Mouse (Mus musculus): Measurements from ENCODE around the gene Cradd. TPM values are rescaled to one million over a fixed set of nuclear protein-coding genes. Genes with fewer than 3 reads are reported as not detected.

Gene Cradd
- polyA plus RNA-seq, 1 experiment from 2014 or later = 8.7 TPM

DNA sequence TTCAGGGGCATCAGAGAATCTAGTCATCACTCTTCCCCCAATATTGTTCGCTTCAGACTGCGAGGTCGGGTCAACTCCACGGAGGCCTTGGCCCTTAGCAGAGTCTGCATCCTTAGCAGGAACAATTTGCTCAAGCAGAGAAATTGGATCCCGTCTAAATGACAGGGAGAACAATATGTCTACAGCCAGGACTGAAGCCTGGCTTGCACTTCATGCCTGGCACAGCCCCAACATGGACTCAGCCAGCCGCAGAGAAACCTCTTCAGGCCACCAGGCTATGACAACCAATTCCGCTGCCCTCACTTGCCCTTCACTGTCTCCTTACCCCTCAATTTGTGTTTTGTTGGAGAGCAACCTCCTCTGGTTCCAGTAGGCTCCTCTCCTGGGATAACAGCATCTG, 123.6 kb downstream of the Cradd start:
- Histone ChIP-seq H3K4me2 (ENCODE audit: low read length) (no peak overlapping the region), H3K27me3 (replicated peaks; ENCODE audit: control insufficient read depth, insufficient read depth, low read length) (no peaks in the 10 kb centered on the region), H3K4me1 (ENCODE audit: control insufficient read depth, insufficient read depth, low read depth, low read length) (no peaks in the 10 kb centered on the region; the same call in 1 of the 2 replicates), H3K27ac (ENCODE audit: low read depth, low read length) (no peak overlapping the region), H3K36me3 (ENCODE audit: control insufficient read depth, insufficient read depth, low read length) (no peaks in the 10 kb centered on the region), H3K9me3 (ENCODE audit: control insufficient read depth, low read length) (no peaks in the 10 kb centered on the region), H3K9ac (ENCODE audit: low read depth, low read length) (no peak overlapping the region), H3K4me3 (ENCODE audit: low read length) (no peak overlapping the region)
- 36% methylated on average over 7 of the region's 7 CpGs for WGBS
- no peak; the same call in 1 of the 2 replicates for ATAC-seq

DNA sequence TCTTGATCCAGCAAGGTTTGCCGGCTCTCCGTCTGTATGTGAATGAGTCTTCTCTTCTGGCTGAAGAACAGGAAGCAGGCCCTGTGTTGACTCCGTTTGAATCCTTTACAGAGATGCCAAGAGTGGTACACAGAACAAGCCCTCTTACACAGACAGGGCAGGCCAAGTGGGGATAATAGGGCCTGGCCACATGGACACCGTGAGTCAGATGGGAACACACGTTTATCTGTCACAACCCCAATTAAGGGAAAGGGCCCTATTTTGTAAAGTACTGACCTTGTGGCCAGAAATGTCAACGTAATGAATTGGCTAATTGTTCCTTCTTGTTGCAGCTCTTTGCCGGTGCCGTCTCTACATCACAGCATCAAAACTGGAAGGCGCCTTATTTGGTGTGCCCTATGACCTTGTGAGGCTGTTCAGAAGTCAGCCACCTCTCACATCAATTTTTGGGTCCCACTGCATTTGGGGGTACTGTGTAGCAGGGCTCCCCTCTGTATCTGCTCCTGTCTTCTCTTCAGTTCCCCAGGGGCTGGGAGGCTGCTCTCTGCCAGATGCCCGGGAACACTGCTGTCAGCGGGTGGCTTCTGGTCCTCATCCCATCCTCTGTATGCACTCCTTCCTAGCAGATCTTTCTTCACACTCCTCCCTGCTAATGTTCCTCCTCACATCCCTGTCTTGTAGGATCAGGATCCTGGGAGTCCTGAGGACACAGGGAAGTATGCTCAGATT, 124.2 kb downstream of the Cradd start:
- Histone ChIP-seq H3K27ac (ENCODE audit: low read depth, low read length) (no peak overlapping the region), H3K4me3 (ENCODE audit: low read length) (no peak overlapping the region), H3K9me3 (ENCODE audit: control insufficient read depth, low read length) (no peaks in the 10 kb centered on the region), H3K27me3 (replicated peaks; ENCODE audit: control insufficient read depth, insufficient read depth, low read length) (no peaks in the 10 kb centered on the region), H3K9ac (ENCODE audit: low read depth, low read length) (no peak overlapping the region), H3K4me1 (ENCODE audit: control insufficient read depth, insufficient read depth, low read depth, low read length) (no peaks in the 10 kb centered on the region; the same call in 1 of the 2 replicates), H3K4me2 (ENCODE audit: low read length) (no peak overlapping the region), H3K36me3 (ENCODE audit: control insufficient read depth, insufficient read depth, low read length) (no peaks in the 10 kb centered on the region)
- ATAC-seq = peak; percentile 85
- WGBS = 46% methylated on average over 11 of the region's 11 CpGs

- Histone ChIP-seq H3K4me3 (ENCODE audit: low read length) (no peak overlapping the region), H3K4me1 (ENCODE audit: control insufficient read depth, insufficient read depth, low read depth, low read length) (no peaks in the 10 kb centered on the region; the same call in 1 of the 2 replicates), H3K4me2 (ENCODE audit: low read length) (no peak overlapping the region), H3K9me3 (ENCODE audit: control insufficient read depth, low read length) (no peaks in the 10 kb centered on the region), H3K27me3 (replicated peaks; ENCODE audit: control insufficient read depth, insufficient read depth, low read length) (no peaks in the 10 kb centered on the region), H3K36me3 (ENCODE audit: control insufficient read depth, insufficient read depth, low read length) (no peaks in the 10 kb centered on the region), H3K27ac (ENCODE audit: low read depth, low read length) (no peak overlapping the region), H3K9ac (ENCODE audit: low read depth, low read length) (no peak overlapping the region)
- no peak for ATAC-seq
- 82% methylated on average over 8 of the region's 8 CpGs for WGBS
Measured at GRCm38 (mm10) chr10:95197377-95197776, 126.6 kb downstream of the Cradd start.

- Histone ChIP-seq H3K27me3 (replicated peaks; ENCODE audit: control insufficient read depth, insufficient read depth, low read length) (no peaks in the 10 kb centered on the region), H3K36me3 (ENCODE audit: control insufficient read depth, insufficient read depth, low read length) (no peaks in the 10 kb centered on the region), H3K4me2 (ENCODE audit: low read length) (no peak overlapping the region), H3K4me3 (ENCODE audit: low read length) (no peak overlapping the region), H3K9ac (ENCODE audit: low read depth, low read length) (no peak overlapping the region), H3K4me1 (ENCODE audit: control insufficient read depth, insufficient read depth, low read depth, low read length) (no peaks in the 10 kb centered on the region; the same call in 1 of the 2 replicates), H3K27ac (ENCODE audit: low read depth, low read length) (no peak overlapping the region), H3K9me3 (ENCODE audit: control insufficient read depth, low read length) (no peaks in the 10 kb centered on the region)
- ATAC-seq = no peak
- WGBS = 94% methylated on average over 5 of the region's 5 CpGs
Measured at GRCm38 (mm10) chr10:95195719-95196118, 128.2 kb downstream of the Cradd start.

- Histone ChIP-seq H3K4me1 (ENCODE audit: control insufficient read depth, insufficient read depth, low read depth, low read length) (no peaks in the 10 kb centered on the region), H3K27ac (ENCODE audit: low read depth, low read length) (no peak overlapping the region), H3K27me3 (replicated peaks; ENCODE audit: control insufficient read depth, insufficient read depth, low read length) (no peaks in the 10 kb centered on the region), H3K4me3 (ENCODE audit: low read length) (no peak overlapping the region), H3K9me3 (ENCODE audit: control insufficient read depth, low read length) (no peaks in the 10 kb centered on the region), H3K9ac (ENCODE audit: low read depth, low read length) (no peak overlapping the region), H3K36me3 (ENCODE audit: control insufficient read depth, insufficient read depth, low read length) (no peaks in the 10 kb centered on the region), H3K4me2 (ENCODE audit: low read length) (no peak overlapping the region)
- no peak for ATAC-seq
- WGBS = 87% methylated on average over 4 of the region's 4 CpGs
Measured at GRCm38 (mm10) chr10:95194776-95195175, 129.2 kb downstream of the Cradd start.

DNA sequence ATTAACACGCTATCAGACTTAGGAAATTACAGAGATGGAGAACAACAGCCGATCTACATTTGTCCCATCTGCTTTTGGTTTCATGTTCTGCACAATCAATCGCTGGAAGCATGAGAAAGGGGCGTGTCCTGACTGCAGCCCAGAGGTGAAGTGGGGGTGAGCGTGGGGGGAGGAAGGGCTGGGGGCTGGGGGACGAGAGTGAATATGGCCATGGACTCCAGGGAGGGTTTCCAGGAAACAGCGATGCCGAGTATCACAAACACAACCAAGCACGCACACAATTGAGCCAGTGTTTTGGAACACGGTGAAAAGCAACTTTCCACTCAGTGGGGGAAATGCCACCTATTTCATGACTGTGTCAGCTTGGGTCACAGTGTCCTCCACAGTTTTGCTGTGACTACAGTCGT, 130.1 kb downstream of the Cradd start:
- WGBS = 48% methylated on average over 11 of the region's 11 CpGs
- H3K4me2 ChIP-seq (ENCODE audit: low read length) = no peak overlapping the region

GRCm38 (mm10) chr10:95191881-95192280, 132.1 kb downstream of the Cradd start:
- Histone ChIP-seq H3K36me3 (ENCODE audit: control insufficient read depth, insufficient read depth, low read length) (no peaks in the 10 kb centered on the region), H3K27me3 (replicated peaks; ENCODE audit: control insufficient read depth, insufficient read depth, low read length) (no peaks in the 10 kb centered on the region), H3K27ac (ENCODE audit: low read depth, low read length) (no peak overlapping the region), H3K9ac (ENCODE audit: low read depth, low read length) (no peak overlapping the region), H3K4me2 (ENCODE audit: low read length) (no peak overlapping the region), H3K9me3 (ENCODE audit: control insufficient read depth, low read length) (no peaks in the 10 kb centered on the region), H3K4me3 (ENCODE audit: low read length) (no peak overlapping the region), H3K4me1 (ENCODE audit: control insufficient read depth, insufficient read depth, low read depth, low read length) (no peaks in the 10 kb centered on the region)
- WGBS = 73% methylated on average over 3 of the region's 3 CpGs
- no peak for ATAC-seq

More for the DNA sequence above, 130.1 kb downstream of the Cradd start:
- H3K9me3 ChIP-seq (ENCODE audit: control insufficient read depth, low read length) = no peaks in the 10 kb centered on the region
- H3K27me3 ChIP-seq (replicated peaks; ENCODE audit: control insufficient read depth, insufficient read depth, low read length) = no peaks in the 10 kb centered on the region
- no peak overlapping the region for H3K9ac ChIP-seq (ENCODE audit: low read depth, low read length)
- H3K36me3 ChIP-seq (ENCODE audit: control insufficient read depth, insufficient read depth, low read length) = no peaks in the 10 kb centered on the region
- ATAC-seq = no peak
- H3K27ac ChIP-seq (ENCODE audit: low read depth, low read length) = no peak overlapping the region
- H3K4me3 ChIP-seq (ENCODE audit: low read length) = no peak overlapping the region
- H3K4me1 ChIP-seq (ENCODE audit: control insufficient read depth, insufficient read depth, low read depth, low read length) = no peaks in the 10 kb centered on the region

DNA sequence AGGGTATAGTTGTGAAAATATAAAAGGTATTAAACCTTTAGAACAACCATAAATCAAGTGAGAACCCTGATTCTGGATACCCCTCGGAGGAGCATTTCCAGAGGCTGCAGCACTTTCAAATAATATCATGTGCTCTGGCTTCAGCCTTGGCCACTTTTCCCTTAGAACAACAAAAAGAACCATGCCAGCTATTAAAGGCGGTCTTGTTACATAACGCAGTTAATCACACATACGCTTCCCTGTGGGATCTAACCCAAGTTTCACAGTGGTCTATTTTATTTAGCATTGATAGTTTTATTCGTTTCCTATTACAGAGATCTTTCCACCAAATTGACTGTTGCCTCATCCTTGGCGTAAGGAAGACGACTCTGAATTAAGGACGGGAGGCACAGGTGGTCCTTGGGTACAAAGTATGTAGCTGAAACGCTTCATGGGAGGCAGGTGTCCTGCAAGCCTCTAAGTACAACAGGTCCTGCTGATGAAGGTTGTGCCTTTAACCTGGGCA, 132.7 kb downstream of the Cradd start:
- Histone ChIP-seq H3K36me3 (ENCODE audit: control insufficient read depth, insufficient read depth, low read length) (no peaks in the 10 kb centered on the region), H3K9me3 (ENCODE audit: control insufficient read depth, low read length) (no peaks in the 10 kb centered on the region), H3K9ac (ENCODE audit: low read depth, low read length) (no peak overlapping the region), H3K4me2 (ENCODE audit: low read length) (no peak overlapping the region), H3K27me3 (replicated peaks; ENCODE audit: control insufficient read depth, insufficient read depth, low read length) (no peaks in the 10 kb centered on the region), H3K4me1 (ENCODE audit: control insufficient read depth, insufficient read depth, low read depth, low read length) (no peaks in the 10 kb centered on the region), H3K4me3 (ENCODE audit: low read length) (no peak overlapping the region), H3K27ac (ENCODE audit: low read depth, low read length) (no peak overlapping the region)
- no peak for ATAC-seq
- 87% methylated on average over 9 of the region's 9 CpGs for WGBS

- Histone ChIP-seq H3K36me3 (ENCODE audit: control insufficient read depth, insufficient read depth, low read length) (no peaks in the 10 kb centered on the region), H3K4me3 (ENCODE audit: low read length) (no peak overlapping the region), H3K9me3 (ENCODE audit: control insufficient read depth, low read length) (no peaks in the 10 kb centered on the region), H3K4me2 (ENCODE audit: low read length) (no peak overlapping the region), H3K27me3 (replicated peaks; ENCODE audit: control insufficient read depth, insufficient read depth, low read length) (no peaks in the 10 kb centered on the region), H3K9ac (ENCODE audit: low read depth, low read length) (no peak overlapping the region), H3K4me1 (ENCODE audit: control insufficient read depth, insufficient read depth, low read depth, low read length) (no peaks in the 10 kb centered on the region), H3K27ac (ENCODE audit: low read depth, low read length) (no peak overlapping the region)
- WGBS = 58% methylated on average over 16 of the region's 16 CpGs
- peak; percentile 62 for ATAC-seq
Measured at GRCm38 (mm10) chr10:95189550-95190211, 134.3 kb downstream of the Cradd start.
